Mouse (Mus musculus) intestine, embryonic 14.5 days (tissue): Measurements from ENCODE around the gene Gm28051. TPM values are rescaled to one million over a fixed set of nuclear protein-coding genes. Genes with fewer than 3 reads are reported as not detected.

Experiments
- ATAC-seq: fragments of 200-750 bp; cut with Nextera tagmentation; replicated peaks from 2 replicates; pipeline ENCODE4 v1.8.0; 2017; ENCODE audit warnings: low read depth, moderate number of reproducible peaks, moderate TSS enrichment, moderate library complexity; ENCODE audit not compliant: low FRiP score, low TSS enrichment
- DNase-seq: peaks from one replicate; pipeline ENCODE4 v3.0.0-alpha.2; 2018; ENCODE audit warnings: low spot score
- H3K27ac ChIP-seq: fragments of 300-500 bp; sonication (generic); 2 replicates; pipeline ENCODE4 v1.5.1; 2014; ENCODE audit warnings: low read depth, mild to moderate bottlenecking, control low read depth
- H3K27me3 ChIP-seq: fragments of 300-500 bp; sonication (generic); replicated peaks from 2 replicates; pipeline ENCODE4 v1.6.1; 2014; ENCODE audit warnings: low read length, control low read depth; ENCODE audit not compliant: control insufficient read depth, insufficient read depth
- H3K36me3 ChIP-seq: fragments of 300-500 bp; sonication (generic); 2 replicates; pipeline ENCODE4 v1.6.1; 2014; ENCODE audit warnings: low read length, control low read depth; ENCODE audit not compliant: control insufficient read depth, insufficient read depth
- H3K4me1 ChIP-seq: fragments of 300-500 bp; sonication (generic); replicated peaks from 2 replicates; pipeline ENCODE4 v1.6.1; 2014; ENCODE audit warnings: low read length, control low read depth, mixed read lengths; ENCODE audit not compliant: control insufficient read depth, insufficient read depth
- H3K4me2 ChIP-seq: fragments of 300-500 bp; sonication (generic); 2 replicates; pipeline ENCODE4 v1.6.1; 2014; ENCODE audit warnings: low read length
- H3K4me3 ChIP-seq: fragments of 300-500 bp; sonication (generic); 2 replicates; pipeline ENCODE4 v1.5.1; 2014; ENCODE audit warnings: low read depth, low read length, control low read depth, mixed read lengths
- H3K9ac ChIP-seq: fragments of 300-500 bp; sonication (generic); 2 replicates; pipeline ENCODE4 v1.6.1; 2014; ENCODE audit warnings: mild to moderate bottlenecking, low read length
- H3K9me3 ChIP-seq: fragments of 300-500 bp; sonication (generic); 2 replicates; pipeline ENCODE4 v1.6.1; 2016; ENCODE audit warnings: low read length, control low read depth; ENCODE audit not compliant: control insufficient read depth
- WGBS: fragments of 180-500 bp; shearing (Covaris S2); extraction: QIAGEN DNeasy Blood & Tissue Kit; methylation state at CpG from one replicate; pipeline ENCODE4 v1.1.7; 2014; 5-methylcytosine and 5-hydroxymethylcytosine counted together
- polyA plus RNA-seq: library from polyadenylated mRNA; unstranded; fragments of >200 nt; fragmentation: Nextera tagmentation; extraction: Ambion mirVana; gene quantifications from 2 replicates; pipeline ENCODE4 v1.2.1, GENCODE M21; 2014

Gm28051 gene
- polyA plus RNA-seq, 1 experiment from 2014 or later, result not detected

- H3K9me3 ChIP-seq, result no peaks in the 10 kb centered on the region
- 11% methylated on average over 5 of the region's 5 CpGs for WGBS
- H3K27me3 ChIP-seq, result no peaks in the 10 kb centered on the region
- H3K36me3 ChIP-seq, result no peaks in the 10 kb centered on the region
- no peak overlapping the region for H3K4me2 ChIP-seq
- peaks cover 12% of the 10 kb centered on the region for H3K4me1 ChIP-seq
- DNase-seq, result peak; percentile 78
- no peak for ATAC-seq
- no peak overlapping the region for H3K4me3 ChIP-seq
- H3K9ac ChIP-seq, result no peak overlapping the region
- H3K27ac ChIP-seq, result no peak overlapping the region
These were observed 24.2 kb downstream of the Gm28051 start for GRCm38 (mm10) chr12:102733381-102733780.

GRCm38 (mm10) chr12:102730798-102731619, 26.6 kb downstream of the Gm28051 start:
- Histone ChIP-seq H3K9me3 (no peaks in the 10 kb centered on the region), H3K4me1 (peaks cover 12% of the 10 kb centered on the region), H3K36me3 (no peaks in the 10 kb centered on the region), H3K9ac (no peak overlapping the region), H3K4me3 (no peak overlapping the region), H3K27ac (peak overlapping the region; percentile 67), H3K27me3 (no peaks in the 10 kb centered on the region), H3K4me2 (peak overlapping the region; percentile 38)
- 24% methylated on average over 16 of the region's 16 CpGs for WGBS
- DNase-seq, result no peak
- ATAC-seq, result peak; percentile 74

- Histone ChIP-seq H3K4me3 (no peak overlapping the region), H3K9me3 (no peaks in the 10 kb centered on the region), H3K36me3 (no peaks in the 10 kb centered on the region), H3K9ac (no peak overlapping the region), H3K27ac (peak overlapping the region; percentile 67), H3K27me3 (no peaks in the 10 kb centered on the region), H3K4me1 (peaks cover 12% of the 10 kb centered on the region), H3K4me2 (peak overlapping the region; percentile 38)
- peak; percentile 96 for ATAC-seq
- peak; percentile 82 for DNase-seq
- 32% methylated on average over 26 of the region's 26 CpGs for WGBS
These were observed 27.4 kb downstream of the Gm28051 start for GRCm38 (mm10) chr12:102729855-102730797.

- WGBS, result 65% methylated on average over 7 of the region's 7 CpGs
- no peak for ATAC-seq
These were observed 31.8 kb downstream of the Gm28051 start for GRCm38 (mm10) chr12:102725761-102726175.

GRCm38 (mm10) chr12:102725146-102725545, 32.4 kb downstream of the Gm28051 start:
- H3K36me3 ChIP-seq, result no peaks in the 10 kb centered on the region
- no peaks in the 10 kb centered on the region for H3K27me3 ChIP-seq
- ATAC-seq, result no peak

More at GRCm38 (mm10) chr12:102725761-102726175, 31.8 kb downstream of the Gm28051 start:
- no peaks in the 10 kb centered on the region for H3K36me3 ChIP-seq
- H3K9me3 ChIP-seq, result no peaks in the 10 kb centered on the region
- H3K4me1 ChIP-seq, result peaks cover 6% of the 10 kb centered on the region; the same call in 1 of the 2 replicates
- DNase-seq, result no peak
- no peaks in the 10 kb centered on the region for H3K27me3 ChIP-seq
- H3K27ac ChIP-seq, result no peak overlapping the region
- H3K9ac ChIP-seq, result no peak overlapping the region
- H3K4me2 ChIP-seq, result no peak overlapping the region
- H3K4me3 ChIP-seq, result no peak overlapping the region

GRCm38 (mm10) chr12:102723861-102724260, 33.7 kb downstream of the Gm28051 start:
- H3K4me2 ChIP-seq, result no peak overlapping the region
- no peaks in the 10 kb centered on the region for H3K9me3 ChIP-seq
- no peaks in the 10 kb centered on the region for H3K36me3 ChIP-seq
- H3K27me3 ChIP-seq, result no peaks in the 10 kb centered on the region
- 71% methylated on average over 6 of the region's 6 CpGs for WGBS
- no peak overlapping the region for H3K9ac ChIP-seq
- H3K4me1 ChIP-seq, result no peaks in the 10 kb centered on the region
- H3K4me3 ChIP-seq, result no peak overlapping the region
- DNase-seq, result no peak
- H3K27ac ChIP-seq, result no peak overlapping the region
- ATAC-seq, result no peak

More at GRCm38 (mm10) chr12:102725146-102725545, 32.4 kb downstream of the Gm28051 start:
- Histone ChIP-seq H3K4me1 (peaks cover 2% of the 10 kb centered on the region; the same call in 1 of the 2 replicates), H3K9ac (no peak overlapping the region), H3K4me3 (no peak overlapping the region), H3K27ac (no peak overlapping the region), H3K4me2 (no peak overlapping the region), H3K9me3 (no peaks in the 10 kb centered on the region)
- DNase-seq, result no peak
- WGBS, result 91% methylated on average over 6 of the region's 6 CpGs

GRCm38 (mm10) chr12:102722966-102723365, 34.6 kb downstream of the Gm28051 start:
- Histone ChIP-seq H3K27me3 (no peaks in the 10 kb centered on the region), H3K4me3 (no peak overlapping the region), H3K27ac (no peak overlapping the region), H3K9me3 (no peaks in the 10 kb centered on the region), H3K36me3 (no peaks in the 10 kb centered on the region), H3K9ac (no peak overlapping the region), H3K4me2 (no peak overlapping the region), H3K4me1 (no peaks in the 10 kb centered on the region)
- WGBS, result 63% methylated on average over 8 of the region's 8 CpGs
- ATAC-seq, result no peak
- no peak for DNase-seq

GRCm38 (mm10) chr12:102722451-102722850, 35.1 kb downstream of the Gm28051 start:
- no peak overlapping the region for H3K4me3 ChIP-seq
- no peaks in the 10 kb centered on the region for H3K36me3 ChIP-seq
- H3K9ac ChIP-seq, result no peak overlapping the region
- no peak overlapping the region for H3K4me2 ChIP-seq
- H3K4me1 ChIP-seq, result no peaks in the 10 kb centered on the region
- ATAC-seq (no peak), DNase-seq (no peak)
- 53% methylated on average over 11 of the region's 11 CpGs for WGBS
- no peak overlapping the region for H3K27ac ChIP-seq
- H3K27me3 ChIP-seq, result no peaks in the 10 kb centered on the region
- no peaks in the 10 kb centered on the region for H3K9me3 ChIP-seq
